Comparison of ENCODE assay signal across 10 mouse cellular contexts in genomic region chr10:91384372-91384771, GRCm38 (mm10).
DNase-seq lines count a peak whose midpoint lies in the region; ATAC-seq and TF ChIP-seq lines count a peak whose summit lies in the region.
"Had no signal": no experiment of that assay in that cellular context is flagged by ENCODE, and none has a peak within 500 bp of the region (broad histone marks: within the 10 kb centered on the region; RNA-seq: fewer than 3 reads in every experiment).

No protein-coding gene starts in this region.

- WGBS in heart, postnatal 0 days: 42% methylated on average over 2 of the region's 2 CpGs
- 31% methylated on average over 2 of the region's 2 CpGs for WGBS in forebrain, embryonic 16.5 days
- WGBS in midbrain, embryonic 13.5 days: 28% methylated on average over 2 of the region's 2 CpGs

- no peaks in the 10 kb centered on the region for H3K36me3 ChIP-seq in heart, postnatal 0 days (replicated peaks; ENCODE audit: control insufficient read depth, insufficient read depth, low read length)
- no peaks in the 10 kb centered on the region for H3K36me3 ChIP-seq in forebrain, embryonic 16.5 days (ENCODE audit: control insufficient read depth, insufficient read depth)
- H3K36me3 ChIP-seq in midbrain, embryonic 13.5 days: no peaks in the 10 kb centered on the region
- H3K36me3 ChIP-seq: G1E had no signal

- no peak overlapping the region for H3K9ac ChIP-seq in heart, postnatal 0 days (replicated peaks; ENCODE audit: low read depth, low read length)
- no peak overlapping the region for H3K9ac ChIP-seq in forebrain, embryonic 16.5 days (replicated peaks; ENCODE audit: low read depth, low read length)
- no peak overlapping the region for H3K9ac ChIP-seq in midbrain, embryonic 13.5 days (replicated peaks)
- H3K9ac ChIP-seq: liver, embryonic 14.5 days had no signal

- no peak overlapping the region for H3K27ac ChIP-seq in heart, postnatal 0 days (ENCODE audit: low read depth)
- no peak overlapping the region for H3K27ac ChIP-seq in forebrain, embryonic 16.5 days (ENCODE audit: low read length)
- no peak overlapping the region for H3K27ac ChIP-seq in midbrain, embryonic 13.5 days
- H3K27ac ChIP-seq: liver, embryonic 14.5 days had no signal

- ATAC-seq in heart, postnatal 0 days (ENCODE audit: insufficient read depth, low read depth): peak; percentile 30; the same call in 1 of the 2 replicates
- ATAC-seq in forebrain, embryonic 16.5 days: peak; percentile 49; the same call in 1 of the 2 replicates
- ATAC-seq in midbrain, embryonic 13.5 days: peak; percentile 73

- H3K4me3 ChIP-seq in heart, postnatal 0 days (ENCODE audit: low read depth, low read length): no peak overlapping the region
- H3K4me3 ChIP-seq in forebrain, embryonic 16.5 days (replicated peaks; ENCODE audit: low read length): no peak overlapping the region
- H3K4me3 ChIP-seq in midbrain, embryonic 13.5 days (replicated peaks): no peak overlapping the region

- peak; percentile 7 for DNase-seq in heart, postnatal 0 days (ENCODE audit: low spot score)
- DNase-seq in heart, postnatal 25 days (ENCODE audit: low spot score): no peak
- DNase-seq in ovary, postnatal 36 days (ENCODE audit: low spot score): peak; percentile 9
- DNase-seq in ovary, postnatal 10 days (ENCODE audit: low spot score): no peak
- no peak for DNase-seq in spleen, postnatal 10 days (ENCODE audit: low spot score in 2 of 2)
- no peak for DNase-seq in thymus, postnatal 14 days

- H3K4me1 ChIP-seq in heart, postnatal 0 days (ENCODE audit: control insufficient read depth, insufficient read depth): no peaks in the 10 kb centered on the region
- H3K4me1 ChIP-seq in forebrain, embryonic 16.5 days (replicated peaks; ENCODE audit: control insufficient read depth, insufficient read depth, low read length): peaks cover 7% of the 10 kb centered on the region; the same call in 1 of the 2 replicates
- peaks cover 12% of the 10 kb centered on the region; the same call in 1 of the 2 replicates for H3K4me1 ChIP-seq in midbrain, embryonic 13.5 days (replicated peaks)

- intact Hi-C loops in heart, postnatal 25 days (cut with DNase I): no loop called here

- no peaks in the 10 kb centered on the region for H3K9me3 ChIP-seq in heart, postnatal 0 days (replicated peaks; ENCODE audit: control insufficient read depth, low read length)
- no peaks in the 10 kb centered on the region for H3K9me3 ChIP-seq in forebrain, embryonic 16.5 days (ENCODE audit: control insufficient read depth, low read length)
- no peaks in the 10 kb centered on the region for H3K9me3 ChIP-seq in midbrain, embryonic 13.5 days

- no peak for TF ChIP-seq CTCF in heart, postnatal 0 days (IDR thresholded peaks at IDR 0.05; ENCODE audit: low read depth)

- H3K27me3 ChIP-seq in heart, postnatal 0 days (ENCODE audit: control insufficient read depth, insufficient read depth, low read length): no peaks in the 10 kb centered on the region
- H3K27me3 ChIP-seq in forebrain, embryonic 16.5 days (replicated peaks; ENCODE audit: control insufficient read depth, insufficient read depth, low read length): no peaks in the 10 kb centered on the region
- no peaks in the 10 kb centered on the region for H3K27me3 ChIP-seq in midbrain, embryonic 13.5 days

- H3K4me2 ChIP-seq in heart, postnatal 0 days (ENCODE audit: low read depth, low read length): no peak overlapping the region
- no peak overlapping the region for H3K4me2 ChIP-seq in forebrain, embryonic 16.5 days (ENCODE audit: low read length)
- no peak overlapping the region for H3K4me2 ChIP-seq in midbrain, embryonic 13.5 days (replicated peaks)

- TF ChIP-seq EP300 in heart, postnatal 0 days (IDR thresholded peaks at IDR 0.05; ENCODE audit: low read depth): no peak

Comparison
In these comparisons a context has a peak if more than half of its experiments do, and no peak if none do; other contexts are left out.
1. DNase-seq: peak in heart, postnatal 0 days (single experiment) and ovary, postnatal 36 days (single experiment); none in heart, postnatal 25 days (single experiment), ovary, postnatal 10 days (single experiment), spleen, postnatal 10 days (0 of 2) and thymus, postnatal 14 days (single experiment).
2. Peak in every context shown above with its lines, with median percentiles within 50 percentile points of each other: ATAC-seq.